ENCODE assay signal across 9 mouse cellular contexts in the genomic region with DNA sequence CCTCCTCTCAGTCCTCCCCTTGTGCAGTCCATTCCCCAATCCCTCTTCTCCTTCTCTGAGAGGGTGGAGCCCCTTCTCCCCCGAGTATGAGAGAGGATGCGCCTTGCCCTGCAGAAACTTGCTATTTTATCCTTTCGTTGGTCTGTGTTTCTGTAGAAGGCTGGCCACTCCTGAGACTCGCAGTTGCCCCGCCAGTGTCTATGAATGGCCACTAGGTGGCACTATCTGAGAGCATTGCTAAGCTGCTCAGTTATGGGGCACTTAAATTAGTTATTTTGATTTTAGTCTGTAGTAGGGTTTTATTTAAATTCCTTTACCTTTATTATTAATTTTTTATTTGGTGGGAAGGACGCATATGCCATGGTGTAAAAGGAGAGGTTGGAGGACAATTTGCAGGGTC. TPM values are rescaled to one million over a fixed set of nuclear protein-coding genes. Genes with fewer than 3 reads are reported as not detected.
DNase-seq lines count a peak whose midpoint lies in the region; ATAC-seq and TF ChIP-seq lines count a peak whose summit lies in the region.
"Had no signal": no experiment of that assay in that cellular context is flagged by ENCODE, and none has a peak within 500 bp of the region (broad histone marks: within the 10 kb centered on the region; RNA-seq: fewer than 3 reads in every experiment).

No protein-coding gene starts in this region.

- H3K27me3 ChIP-seq in heart, adult 2 months (ENCODE audit: control insufficient read depth, insufficient read depth, low read length) = no peaks in the 10 kb centered on the region
- H3K27me3 ChIP-seq: lung, embryonic 15.5 days had no signal

- no peak overlapping the region for H3K27ac ChIP-seq in heart, adult 2 months
- no peak overlapping the region for H3K27ac ChIP-seq in bone marrow, adult 2 months (ENCODE audit: control insufficient read depth, insufficient read depth, low read depth, low read length, poor library complexity)
- H3K27ac ChIP-seq: lung, embryonic 15.5 days had no signal

- WGBS in heart, adult 2 months = 19% methylated on average over 6 of the region's 6 CpGs
- 22% methylated on average over 6 of the region's 6 CpGs for WGBS in bone marrow, adult 2 months

- no peak overlapping the region for H3K4me3 ChIP-seq in heart, adult 2 months
- no peak overlapping the region for H3K4me3 ChIP-seq in bone marrow, adult 2 months (replicated peaks; ENCODE audit: control insufficient read depth, low read depth, low read length)
- H3K4me3 ChIP-seq: lung, embryonic 15.5 days had no signal

- peak; percentile 28 to 47 for DNase-seq in heart, adult 2 months
- no peak for DNase-seq in heart, adult 11 months
- DNase-seq in layer of hippocampus, postnatal 36 days = peak; percentile 11 to 19
- peak; percentile 13 for DNase-seq in right cerebral cortex, postnatal 4 days

- ATAC-seq in erythroblast, adult 5-6 weeks (replicated peaks; ENCODE audit: low FRiP score, poor library complexity, severe bottlenecking) = peak; percentile 70
- ATAC-seq in hematopoietic stem cell, adult 5-6 weeks (replicated peaks in 1 of 2; ENCODE audit: insufficient read depth in 1 of 2, low FRiP score in 2 of 2, low TSS enrichment in 1 of 2, low read depth in 1 of 2, poor library complexity in 2 of 2, severe bottlenecking in 2 of 2) = peak; percentile 69 to 78; a peak in 2 of 4 replicates
- peak; percentile 82 for ATAC-seq in megakaryocyte, adult 5-6 weeks (ENCODE audit: poor library complexity, severe bottlenecking)

- TF ChIP-seq CTCF in heart, adult 2 months (IDR thresholded peaks at IDR 0.05) = peak; percentile 89
- TF ChIP-seq CTCF in bone marrow, adult 2 months (IDR thresholded peaks at IDR 0.05; ENCODE audit: control insufficient read depth, insufficient read depth, low read length) = peak; percentile 62

- TF ChIP-seq POLR2A in heart, adult 2 months (IDR thresholded peaks at IDR 0.05; ENCODE audit: insufficient read depth, low read depth, low read length) = no peak
- TF ChIP-seq POLR2A in bone marrow, adult 2 months (IDR thresholded peaks at IDR 0.05; ENCODE audit: borderline replicate concordance, control insufficient read depth, low read depth, low read length) = no peak

- no peak for TF ChIP-seq EP300 in heart, adult 2 months (IDR thresholded peaks at IDR 0.05; ENCODE audit: insufficient read depth, low read depth, low read length)

- intact Hi-C loops in heart, adult 2 months (cut with DNase I) = loop anchor here (2.0 to 10.0 kb wide), 2 partner anchors 309 to 391 kb away; no protein-coding TSS in a partner anchor

- no peaks in the 10 kb centered on the region for H3K4me1 ChIP-seq in heart, adult 2 months (ENCODE audit: control insufficient read depth, insufficient read depth, low read length)
- no peaks in the 10 kb centered on the region for H3K4me1 ChIP-seq in bone marrow, adult 2 months (ENCODE audit: control insufficient read depth, insufficient read depth, low read length)
- H3K4me1 ChIP-seq: lung, embryonic 15.5 days had no signal

- no peak overlapping the region for H3K9ac ChIP-seq in heart, adult 2 months (ENCODE audit: low read depth, low read length)
- H3K9ac ChIP-seq: lung, embryonic 15.5 days had no signal

- no peaks in the 10 kb centered on the region for H3K79me2 ChIP-seq in heart, adult 2 months (replicated peaks; ENCODE audit: control insufficient read depth, insufficient read depth, low read length)

- H3K36me3 ChIP-seq in heart, adult 2 months (ENCODE audit: control insufficient read depth, insufficient read depth, low read length) = no peaks in the 10 kb centered on the region
- H3K36me3 ChIP-seq: lung, embryonic 15.5 days had no signal

RNA-seq across cellular contexts. Expression of a gene that starts 48.0 kb away (rescaled TPM):
- 10 to 100 TPM; 19.4 to 22.2 TPM for total RNA-seq in heart, adult 2 months (2021)
- polyA plus RNA-seq in heart, adult 2 months (2012; rRNA removed) = 4.6 and 10.1 TPM in 2 replicates
- polyA plus RNA-seq in bone marrow, adult 2 months (2011; ENCODE audit: insufficient read depth, insufficient read length, low replicate concordance, missing spikeins) = 8.7 and 10.0 TPM in 2 replicates
- total RNA-seq in erythroblast, adult 5-6 weeks (2015; ENCODE audit: low replicate concordance) = 10.4 and 11.5 TPM in 2 replicates
- total RNA-seq in erythroblast, adult 5-6 weeks (2017; ENCODE audit: low replicate concordance) = 7.0 and 13.1 TPM in 2 replicates
- 21.5 and 25.6 TPM in 2 replicates for total RNA-seq in hematopoietic stem cell, adult 5-6 weeks (2017)
- total RNA-seq in layer of hippocampus, postnatal 36 days (2021) = 10 to 100 TPM; 26.1 to 28.6 TPM
- 56.3 and 56.4 TPM in 2 replicates for total RNA-seq in megakaryocyte, adult 5-6 weeks (2015)
- 45.0 and 47.0 TPM in 2 replicates for total RNA-seq in megakaryocyte, adult 5-6 weeks (2017)
